Mouse (Mus musculus) MEL (cell line): ENCODE results near the gene Commd2. TPM values are rescaled to one million over a fixed set of nuclear protein-coding genes. Genes with fewer than 3 reads are reported as not detected.

Source experiments
- DNase-seq: peaks from one replicate; pipeline ENCODE4 v3.0.0; 2011; ENCODE audit warnings: low read depth, low spot score
- H3K27ac ChIP-seq: 2 replicates; pipeline ENCODE4 v1.5.1; 2012; ENCODE audit warnings: low read depth, mild to moderate bottlenecking, control low read depth, low read length, moderate library complexity; ENCODE audit not compliant: control insufficient read depth
- H3K27me3 ChIP-seq, 2 experiments: fragments of 150-350 bp in 1 of 2; sonication (generic) in 1 of 2; 2 replicates each; pipeline ENCODE4 v1.6.1; 2012; ENCODE audit warnings: low read length in 2 of 2, mild to moderate bottlenecking in 2 of 2, improper control_type of control experiment in 1 of 2, moderate library complexity in 1 of 2; ENCODE audit not compliant: insufficient read depth in 2 of 2, control insufficient read depth in 1 of 2
- H3K36me3 ChIP-seq, 2 experiments: 2 replicates each; pipeline ENCODE4 v1.6.1; 2012 to 2014; ENCODE audit warnings: low read length in 2 of 2, improper control_type of control experiment in 1 of 2, inconsistent platforms in 1 of 2, mild to moderate bottlenecking in 1 of 2; ENCODE audit not compliant: insufficient read depth in 2 of 2, control insufficient read depth in 1 of 2
- H3K4me1 ChIP-seq, 2 experiments: fragments of 150-350 bp in 1 of 2; sonication (generic) in 1 of 2; 2 replicates each; pipeline ENCODE4 v1.6.1; 2012; ENCODE audit warnings: low read length in 2 of 2, improper control_type of control experiment in 1 of 2, mild to moderate bottlenecking in 1 of 2; ENCODE audit not compliant: insufficient read depth in 2 of 2, control insufficient read depth in 1 of 2
- H3K4me3 ChIP-seq, 2 experiments: fragments of 150-350 bp in 1 of 2; sonication (generic) in 1 of 2; 2 replicates each; pipeline ENCODE4 v1.5.1; 2012; ENCODE audit warnings: low read depth in 2 of 2, low read length in 2 of 2, mild to moderate bottlenecking in 2 of 2, moderate library complexity in 2 of 2, control low read depth in 1 of 2, improper control_type of control experiment in 1 of 2; ENCODE audit not compliant: control insufficient read depth in 1 of 2, insufficient read depth in 1 of 2
- H3K79me2 ChIP-seq: 2 replicates; pipeline ENCODE4 v1.6.1; 2012; ENCODE audit warnings: mild to moderate bottlenecking, low read length, moderate library complexity; ENCODE audit not compliant: control insufficient read depth, poor library complexity, insufficient read depth
- H3K9ac ChIP-seq: 2 replicates; pipeline ENCODE4 v1.6.1; 2012; ENCODE audit warnings: low read depth, mild to moderate bottlenecking, control low read depth, low read length, moderate library complexity; ENCODE audit not compliant: control insufficient read depth, poor library complexity, severe bottlenecking
- H3K9me3 ChIP-seq: fragments of 150-350 bp; sonication (generic); replicated peaks from 2 replicates; pipeline ENCODE4 v1.6.1; 2012; ENCODE audit warnings: mild to moderate bottlenecking, low read length, improper control_type of control experiment, moderate library complexity; ENCODE audit not compliant: insufficient read depth
- BHLHE40 ChIP-seq: IDR thresholded peaks from 2 replicates; pipeline ENCODE4 v1.6.1; 2012; ENCODE audit warnings: low read depth, mild to moderate bottlenecking, inconsistent platforms, low read length, improper control_type of control experiment, borderline replicate concordance
- ELF1 ChIP-seq: IDR thresholded peaks from 2 replicates; pipeline ENCODE4 v1.6.1; 2014; ENCODE audit warnings: low read depth, mild to moderate bottlenecking, inconsistent platforms, low read length, improper control_type of control experiment, moderate library complexity
- EP300 ChIP-seq, 2 experiments: IDR thresholded peaks; 2 replicates each; pipeline ENCODE4 v1.6.1; 2011; ENCODE audit warnings: improper control_type of control experiment in 2 of 2, low read length in 2 of 2, low read depth in 1 of 2, mild to moderate bottlenecking in 1 of 2
- GABPA ChIP-seq: IDR thresholded peaks from 2 replicates; pipeline ENCODE4 v1.6.1; 2012; ENCODE audit warnings: low read depth, mild to moderate bottlenecking, inconsistent platforms, low read length, improper control_type of control experiment, moderate library complexity
- MAFK ChIP-seq: IDR thresholded peaks from 2 replicates; pipeline ENCODE4 v1.6.1; 2011; ENCODE audit warnings: low read depth, mild to moderate bottlenecking, low read length, improper control_type of control experiment, borderline replicate concordance
- MAZ ChIP-seq: IDR thresholded peaks from 2 replicates; pipeline ENCODE4 v1.6.1; 2012; ENCODE audit warnings: low read depth, mild to moderate bottlenecking, inconsistent platforms, low read length, improper control_type of control experiment
- MXI1 ChIP-seq: IDR thresholded peaks from 2 replicates; pipeline ENCODE4 v1.6.1; 2011; ENCODE audit warnings: mild to moderate bottlenecking, low read depth, low read length, improper control_type of control experiment
- NELFE ChIP-seq: IDR thresholded peaks from 2 replicates; pipeline ENCODE4 v1.6.1; 2011; ENCODE audit warnings: low read depth, low read length, improper control_type of control experiment
- POLR2AphosphoS2 ChIP-seq: IDR thresholded peaks from 2 replicates; pipeline ENCODE4 v1.6.1; 2011; ENCODE audit warnings: low read length, improper control_type of control experiment
- RCOR1 ChIP-seq: IDR thresholded peaks from 2 replicates; pipeline ENCODE4 v1.6.1; 2012; ENCODE audit warnings: low read depth, mild to moderate bottlenecking, inconsistent platforms, low read length, improper control_type of control experiment
- TAL1 ChIP-seq: IDR thresholded peaks from 2 replicates; pipeline ENCODE4 v1.6.1; 2012; ENCODE audit warnings: mild to moderate bottlenecking, inconsistent platforms, low read length, moderate library complexity, mixed read lengths
- TBP ChIP-seq: IDR thresholded peaks from 2 replicates; pipeline ENCODE4 v1.8.0; 2011; ENCODE audit warnings: low read depth, low read length, improper control_type of control experiment
- USF2 ChIP-seq, 2 experiments: IDR thresholded peaks; 2 replicates each; pipeline ENCODE4 v1.6.1; 2011 to 2012; ENCODE audit warnings: improper control_type of control experiment in 2 of 2, low read length in 2 of 2, borderline replicate concordance in 1 of 2, inconsistent platforms in 1 of 2, low read depth in 1 of 2, mild to moderate bottlenecking in 1 of 2; ENCODE audit not compliant: insufficient read depth in 1 of 2
- ZC3H11A ChIP-seq: IDR thresholded peaks from 2 replicates; pipeline ENCODE4 v1.6.1; 2012; ENCODE audit warnings: low read depth, mild to moderate bottlenecking, inconsistent platforms, low read length, improper control_type of control experiment
- ZNF384 ChIP-seq: IDR thresholded peaks from 2 replicates; pipeline ENCODE4 v1.6.1; 2012; ENCODE audit warnings: low read depth, mild to moderate bottlenecking, inconsistent platforms, low read length, improper control_type of control experiment
- polyA plus RNA-seq, 2 experiments: library from polyadenylated mRNA; stranded (reverse) in 1 of 2; unstranded in 1 of 2; fragments of >175 nt in 1 of 2; fragments of >200 nt in 1 of 2; gene quantifications; 2 replicates each; pipeline versions ENCODE4 v1.2.1 to v1.2.4; 2012; ENCODE audit warnings: low replicate concordance in 2 of 2, low read depth in 1 of 2; ENCODE audit not compliant: insufficient read length in 2 of 2, insufficient read depth in 1 of 2, missing spikeins in 1 of 2
- total RNA-seq: library from RNA; depleted of rRNA; stranded (reverse); fragments of 300-350 nt; gene quantifications from 2 replicates; pipeline ENCODE4 v1.2.3, GENCODE M21; 2012

Commd2 gene
- total and polyA plus RNA-seq, 3 experiments = 47.7 to 61.6 TPM; not detected in 1

- no peak for DNase-seq
- no peaks in the 10 kb centered on the region for H3K79me2 ChIP-seq
- H3K9me3 ChIP-seq = no peaks in the 10 kb centered on the region
- H3K36me3 ChIP-seq = no peaks in the 10 kb centered on the region
- no peaks in the 10 kb centered on the region for H3K4me1 ChIP-seq
- no peak overlapping the region for H3K4me3 ChIP-seq
- H3K27me3 ChIP-seq = no peaks in the 10 kb centered on the region
- TF ChIP-seq POLR2AphosphoS2 (no peak), ZC3H11A (no peak), EP300 (IDR thresholded peaks at IDR 0.05; ENCODE audit: low read depth in 1 of 2, low read length in 2 of 2) (no peak), TAL1 (no peak), ZNF384 (no peak), MAZ (no peak), RCOR1 (no peak), GABPA (no peak), TBP (no peak), ELF1 (no peak), BHLHE40 (no peak), MAFK (no peak), NELFE (no peak), MXI1 (no peak)
- TF ChIP-seq, all 39 proteins: peak for 0
- no peak overlapping the region for H3K27ac ChIP-seq
- H3K9ac ChIP-seq = no peak overlapping the region
These were observed 13.9 kb downstream of the Commd2 start for GRCm38 (mm10) chr3:57637596-57637995.

GRCm38 (mm10) chr3:57634763-57635487 lies 16.6 kb downstream of the Commd2 start:
- Histone ChIP-seq H3K9ac (no peak overlapping the region), H3K9me3 (no peaks in the 10 kb centered on the region), H3K27me3 (no peaks in the 10 kb centered on the region; a peak in 1 of 4 replicates), H3K79me2 (no peaks in the 10 kb centered on the region), H3K4me3 (no peak overlapping the region), H3K36me3 (no peaks in the 10 kb centered on the region), H3K4me1 (no peaks in the 10 kb centered on the region), H3K27ac (no peak overlapping the region)
- DNase-seq = no peak
- no peak for TF ChIP-seq USF2 (IDR thresholded peaks at IDR 0.05; ENCODE audit: borderline replicate concordance in 1 of 2, insufficient read depth in 1 of 2, low read depth in 1 of 2, low read length in 2 of 2)
